Mouse (Mus musculus) hindbrain, postnatal 0 days (tissue): ENCODE results near the gene Nap1l5. TPM values are rescaled to one million over a fixed set of nuclear protein-coding genes. Genes with fewer than 3 reads are reported as not detected.

Experiments used
- ATAC-seq: fragments of 200-750 bp; cut with Nextera tagmentation; 2 replicates; pipeline ENCODE4 v1.8.0; 2017; ENCODE audit warnings: mild to moderate bottlenecking, moderate TSS enrichment, moderate library complexity
- DNase-seq: peaks from one replicate; pipeline ENCODE4 v3.0.0-alpha.2; 2015; ENCODE audit warnings: low spot score
- H3K27ac ChIP-seq: fragments of 300-500 bp; sonication (generic); 2 replicates; pipeline ENCODE4 v1.5.1; 2014; ENCODE audit warnings: mild to moderate bottlenecking
- H3K27me3 ChIP-seq: fragments of 300-500 bp; sonication (generic); 2 replicates; pipeline ENCODE4 v1.6.1; 2014; ENCODE audit warnings: low read length, mixed read lengths; ENCODE audit not compliant: insufficient read depth
- H3K36me3 ChIP-seq: fragments of 300-500 bp; sonication (generic); 2 replicates; pipeline ENCODE4 v1.6.1; 2014; ENCODE audit warnings: low read length, mixed read lengths; ENCODE audit not compliant: insufficient read depth
- H3K4me1 ChIP-seq: fragments of 300-500 bp; sonication (generic); 2 replicates; pipeline ENCODE4 v1.6.1; 2014; ENCODE audit warnings: antibody characterized with exemption, low read length, mixed read lengths; ENCODE audit not compliant: insufficient read depth
- H3K4me2 ChIP-seq: fragments of 300-500 bp; sonication (generic); 2 replicates; pipeline ENCODE4 v1.6.1; 2014; ENCODE audit warnings: low read depth, mild to moderate bottlenecking, low read length, moderate library complexity, mixed read lengths
- H3K4me3 ChIP-seq: fragments of 300-500 bp; sonication (generic); 2 replicates; pipeline ENCODE4 v1.5.1; 2014; ENCODE audit warnings: low read length
- H3K9ac ChIP-seq: fragments of 300-500 bp; sonication (generic); replicated peaks from 2 replicates; pipeline ENCODE4 v1.6.1; 2014; ENCODE audit warnings: mild to moderate bottlenecking, low read length, moderate library complexity, mixed read lengths
- H3K9me3 ChIP-seq: fragments of 300-500 bp; sonication (generic); 2 replicates; pipeline ENCODE4 v1.6.1; 2016; ENCODE audit warnings: low read length, mixed read lengths
- CTCF ChIP-seq: IDR thresholded peaks from 2 replicates; pipeline ENCODE4 v1.5.1; 2016; ENCODE audit warnings: antibody characterized with exemption, control low read depth, low read depth
- WGBS: fragments of 180-500 bp; shearing (Covaris S2); extraction: QIAGEN DNeasy Blood & Tissue Kit; methylation state at CpG from one replicate; pipeline ENCODE4 v1.1.7; 2014; 5-methylcytosine and 5-hydroxymethylcytosine counted together
- polyA plus RNA-seq: library from polyadenylated mRNA; unstranded; fragments of >200 nt; fragmentation: Nextera tagmentation; extraction: Ambion mirVana; gene quantifications from 2 replicates; pipeline ENCODE4 v1.2.1, GENCODE M21; 2015
- total RNA-seq: library from RNA; depleted of rRNA; stranded (reverse); fragments of >200 nt; gene quantifications from 2 replicates; pipeline ENCODE4 v1.2.3, GENCODE M21; 2014

Nap1l5 gene
- total and polyA plus RNA-seq, 2 experiments from 2014 or later: 169 to 670 TPM

DNA sequence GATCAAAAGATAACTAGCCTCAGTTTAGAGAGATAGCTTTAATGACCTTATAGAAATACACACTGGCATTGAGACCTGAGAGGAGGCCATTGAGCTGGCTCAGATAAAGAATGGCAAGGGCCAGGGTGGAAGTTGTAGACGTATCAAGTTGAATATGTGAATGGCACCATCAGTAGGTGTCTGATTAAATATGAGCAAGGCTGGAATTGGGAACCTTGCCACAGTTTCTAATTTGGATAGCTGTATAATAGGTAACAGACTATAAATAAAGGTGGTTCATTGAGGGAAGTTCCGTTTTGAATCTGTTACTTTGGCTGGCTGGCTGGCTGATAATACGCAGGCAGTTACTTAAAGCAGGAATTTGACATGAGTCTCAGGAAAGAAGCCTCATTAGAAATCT lies 10.2 kb downstream of the Nap1l5 start:
- H3K27me3 ChIP-seq: no peaks in the 10 kb centered on the region
- ATAC-seq (no peak), DNase-seq (no peak)
- WGBS: 82% methylated on average over 3 of the region's 3 CpGs
- no peaks in the 10 kb centered on the region for H3K4me1 ChIP-seq
- H3K4me2 ChIP-seq: no peak overlapping the region
- no peak overlapping the region for H3K9ac ChIP-seq
- H3K36me3 ChIP-seq: peaks cover 12% of the 10 kb centered on the region
- no peaks in the 10 kb centered on the region for H3K9me3 ChIP-seq
- H3K4me3 ChIP-seq: no peak overlapping the region
- no peak overlapping the region for H3K27ac ChIP-seq
- TF ChIP-seq CTCF: no peak

GRCm38 (mm10) chr6:58894994-58895393 lies 11.9 kb downstream of the Nap1l5 start:
- Histone ChIP-seq H3K27ac (no peak overlapping the region), H3K4me3 (no peak overlapping the region), H3K4me2 (no peak overlapping the region), H3K9me3 (no peaks in the 10 kb centered on the region), H3K27me3 (no peaks in the 10 kb centered on the region), H3K36me3 (peaks cover 20% of the 10 kb centered on the region), H3K4me1 (no peaks in the 10 kb centered on the region), H3K9ac (no peak overlapping the region)
- 82% methylated on average over 4 of the region's 4 CpGs for WGBS
- TF ChIP-seq CTCF: no peak
- no peak for DNase-seq
- ATAC-seq: no peak

DNA sequence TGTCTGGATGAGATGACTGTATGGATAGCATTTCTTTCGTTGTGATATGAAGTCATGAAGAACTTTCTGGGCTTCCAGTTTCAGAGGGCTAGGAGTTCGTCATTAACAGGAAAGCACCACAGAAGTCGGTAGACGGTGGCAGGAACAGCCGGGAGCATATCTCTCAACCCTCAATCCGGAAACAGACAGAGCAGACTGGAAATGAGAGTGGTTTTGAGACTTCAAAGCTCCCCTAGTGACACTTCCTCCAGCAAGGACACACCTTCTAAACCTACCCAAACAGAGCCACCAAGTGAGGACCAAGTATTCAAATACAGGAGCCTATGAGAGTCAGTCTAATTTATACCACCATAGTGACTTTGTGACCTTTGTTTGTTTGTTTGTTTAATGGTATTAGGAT lies 13.6 kb downstream of the Nap1l5 start:
- H3K4me1 ChIP-seq: no peaks in the 10 kb centered on the region
- no peaks in the 10 kb centered on the region for H3K27me3 ChIP-seq
- H3K36me3 ChIP-seq: peaks cover 31% of the 10 kb centered on the region
- H3K9ac ChIP-seq: no peak overlapping the region
- WGBS: 88% methylated on average over 6 of the region's 6 CpGs
- H3K4me3 ChIP-seq: no peak overlapping the region
- DNase-seq (no peak), ATAC-seq (no peak)
- no peaks in the 10 kb centered on the region for H3K9me3 ChIP-seq
- H3K4me2 ChIP-seq: no peak overlapping the region
- TF ChIP-seq CTCF: no peak
- no peak overlapping the region for H3K27ac ChIP-seq

DNA sequence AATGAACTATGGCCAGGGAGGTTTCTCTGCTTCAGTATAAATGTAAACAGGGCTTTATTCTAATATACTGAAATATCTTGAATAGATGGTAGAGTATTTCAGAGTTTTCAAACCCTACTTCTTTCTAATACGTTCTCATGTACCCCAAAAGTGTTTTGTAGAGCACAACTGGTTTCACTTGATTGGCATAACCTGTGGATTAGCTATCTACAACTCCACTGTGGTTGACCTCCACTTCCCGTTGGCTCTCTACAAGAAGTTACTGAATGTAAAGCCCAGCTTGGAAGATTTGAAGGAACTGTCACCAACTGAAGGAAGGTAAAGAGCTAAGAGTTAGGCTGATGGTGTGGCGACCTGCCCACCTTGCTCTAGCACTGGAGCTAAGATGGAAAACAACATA lies 17.0 kb downstream of the Nap1l5 start:
- Histone ChIP-seq H3K9ac (no peak overlapping the region), H3K4me3 (no peak overlapping the region), H3K27me3 (no peaks in the 10 kb centered on the region), H3K9me3 (no peaks in the 10 kb centered on the region), H3K4me1 (no peaks in the 10 kb centered on the region), H3K36me3 (peaks cover 26% of the 10 kb centered on the region), H3K27ac (no peak overlapping the region), H3K4me2 (no peak overlapping the region)
- ATAC-seq: no peak
- no peak for TF ChIP-seq CTCF
- WGBS: 92% methylated on average over 3 of the region's 3 CpGs
- no peak for DNase-seq

GRCm38 (mm10) chr6:58882271-58882670 lies 24.6 kb downstream of the Nap1l5 start:
- no peaks in the 10 kb centered on the region for H3K9me3 ChIP-seq
- DNase-seq (peak; percentile 52), ATAC-seq (no peak)
- no peak overlapping the region for H3K4me3 ChIP-seq
- H3K4me2 ChIP-seq: no peak overlapping the region
- no peaks in the 10 kb centered on the region for H3K4me1 ChIP-seq
- WGBS: 79% methylated on average over 6 of the region's 6 CpGs
- no peak overlapping the region for H3K27ac ChIP-seq
- 0 out of 2 replicates have a peak, but pooled peaks cover 7% of the 10 kb centered on the region for H3K36me3 ChIP-seq
- TF ChIP-seq CTCF: 0 out of 2 replicates have a peak, but pooled peaks have one; percentile 11
- no peaks in the 10 kb centered on the region for H3K27me3 ChIP-seq
- no peak overlapping the region for H3K9ac ChIP-seq

DNA sequence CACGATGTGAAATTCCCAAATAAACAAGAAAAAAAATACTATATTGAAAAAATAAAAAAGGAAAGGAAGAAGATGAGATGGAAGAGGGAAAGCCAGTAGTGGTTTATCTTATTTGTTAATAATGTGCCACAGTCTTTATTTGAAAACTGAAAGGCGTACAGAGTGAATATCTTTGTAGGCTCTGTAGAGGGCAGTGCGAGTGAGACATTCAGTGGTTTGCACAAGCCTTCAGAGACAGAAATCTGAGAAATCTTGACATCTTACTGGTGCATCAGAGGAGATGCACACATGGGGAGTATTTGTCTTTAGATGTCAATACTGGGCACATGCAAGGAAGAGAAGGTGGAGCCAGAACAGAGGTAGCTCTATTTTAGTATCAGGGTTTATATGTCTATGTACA lies 25.5 kb downstream of the Nap1l5 start:
- peak; percentile 47 for TF ChIP-seq CTCF
- Histone ChIP-seq H3K27me3 (no peaks in the 10 kb centered on the region), H3K36me3 (peaks cover 9% of the 10 kb centered on the region; the same call in 1 of the 2 replicates), H3K4me2 (no peak overlapping the region), H3K27ac (no peak overlapping the region), H3K9me3 (no peaks in the 10 kb centered on the region), H3K9ac (no peak overlapping the region), H3K4me3 (no peak overlapping the region), H3K4me1 (no peaks in the 10 kb centered on the region)
- DNase-seq: peak; percentile 50
- WGBS: 86% methylated on average over 3 of the region's 3 CpGs
- ATAC-seq: peak; percentile 43; the same call in 1 of the 2 replicates

GRCm38 (mm10) chr6:58880861-58881260 lies 26.0 kb downstream of the Nap1l5 start:
- ATAC-seq: no peak
- no peak overlapping the region for H3K4me3 ChIP-seq
- no peak for TF ChIP-seq CTCF
- H3K4me2 ChIP-seq: no peak overlapping the region
- H3K9me3 ChIP-seq: no peaks in the 10 kb centered on the region
- H3K36me3 ChIP-seq: peaks cover 10% of the 10 kb centered on the region; the same call in 1 of the 2 replicates
- H3K27me3 ChIP-seq: no peaks in the 10 kb centered on the region
- DNase-seq: no peak
- H3K9ac ChIP-seq: no peak overlapping the region
- no peak overlapping the region for H3K27ac ChIP-seq
- no peaks in the 10 kb centered on the region for H3K4me1 ChIP-seq
- 92% methylated on average over 5 of the region's 5 CpGs for WGBS
